Comparison of ENCODE assay signal across 8 mouse cellular contexts in genomic region chr2:32608141-32608777, GRCm38 (mm10). TPM values are rescaled to one million over a fixed set of nuclear protein-coding genes. Genes with fewer than 3 reads are reported as not detected.
DNase-seq lines count a peak whose midpoint lies in the region; ATAC-seq and TF ChIP-seq lines count a peak whose summit lies in the region.

No protein-coding gene starts in this region.

- WGBS in forebrain, embryonic 14.5 days: 11% methylated on average over 25 of the region's 25 CpGs
- WGBS in limb, embryonic 14.5 days: 5% methylated on average over 25 of the region's 25 CpGs
- 8% methylated on average over 25 of the region's 25 CpGs for WGBS in midbrain, embryonic 14.5 days
- WGBS in stomach, embryonic 15.5 days: 8% methylated on average over 25 of the region's 25 CpGs

- no peaks in the 10 kb centered on the region for H3K9me3 ChIP-seq in forebrain, embryonic 14.5 days (replicated peaks; ENCODE audit: control insufficient read depth, low read length)
- H3K9me3 ChIP-seq in limb, embryonic 14.5 days (ENCODE audit: control insufficient read depth, low read length): no peaks in the 10 kb centered on the region
- H3K9me3 ChIP-seq in midbrain, embryonic 14.5 days (ENCODE audit: control insufficient read depth, low read length): no peaks in the 10 kb centered on the region
- no peaks in the 10 kb centered on the region for H3K9me3 ChIP-seq in stomach, embryonic 15.5 days

- intact Hi-C loops in left cerebral cortex, postnatal 36 days (cut with DNase I): no loop called here

- peak; percentile 41 to 53 for DNase-seq in left cerebral cortex, postnatal 36 days (ENCODE audit: low spot score in 2 of 2)
- DNase-seq in left cerebral cortex, adult 11 months (ENCODE audit: low spot score): no peak
- peak; percentile 41 for DNase-seq in forebrain, embryonic 14.5 days (ENCODE audit: low spot score)
- peak; percentile 69 for DNase-seq in limb, embryonic 14.5 days (ENCODE audit: low spot score)
- DNase-seq in midbrain, embryonic 14.5 days: peak; percentile 39

- no peak for TF ChIP-seq POLR2A in limb, embryonic 14.5 days (IDR thresholded peaks at IDR 0.05; ENCODE audit: borderline replicate concordance, extremely low read depth, insufficient read depth, insufficient read length)

- H3K4me1 ChIP-seq in brown adipose tissue, adult 24 weeks (ENCODE audit: control insufficient read depth, insufficient read depth, insufficient read length, low read length): peaks cover 7% of the 10 kb centered on the region; the same call in 1 of the 2 replicates
- H3K4me1 ChIP-seq in forebrain, embryonic 14.5 days (ENCODE audit: control insufficient read depth, insufficient read depth, low read length): peaks cover 2% of the 10 kb centered on the region; the same call in 1 of the 2 replicates
- peaks cover 22% of the 10 kb centered on the region for H3K4me1 ChIP-seq in limb, embryonic 14.5 days (ENCODE audit: control insufficient read depth, insufficient read depth, low read length)
- peaks cover 5% of the 10 kb centered on the region; the same call in 1 of the 2 replicates for H3K4me1 ChIP-seq in midbrain, embryonic 14.5 days (ENCODE audit: control insufficient read depth, insufficient read depth, low read length)
- peaks cover 33% of the 10 kb centered on the region for H3K4me1 ChIP-seq in stomach, embryonic 15.5 days

- H3K27ac ChIP-seq in brown adipose tissue, adult 24 weeks (replicated peaks; ENCODE audit: low read depth, low read length): peak overlapping the region; percentile 93
- H3K27ac ChIP-seq in forebrain, embryonic 14.5 days (ENCODE audit: low read depth, low read length): no peak overlapping the region
- peak overlapping the region; percentile 53; the same call in 1 of the 2 replicates for H3K27ac ChIP-seq in limb, embryonic 14.5 days (replicated peaks; ENCODE audit: low read depth, low read length)
- no peak overlapping the region for H3K27ac ChIP-seq in midbrain, embryonic 14.5 days (replicated peaks; ENCODE audit: low read depth, low read length)
- H3K27ac ChIP-seq in stomach, embryonic 15.5 days: peak overlapping the region; percentile 46

- peak overlapping the region; percentile 92 for H3K4me3 ChIP-seq in brown adipose tissue, adult 24 weeks (ENCODE audit: insufficient read depth, low read depth, low read length)
- peak overlapping the region; percentile 72; the same call in 1 of the 2 replicates for H3K4me3 ChIP-seq in forebrain, embryonic 14.5 days (ENCODE audit: low read depth, low read length)
- H3K4me3 ChIP-seq in limb, embryonic 14.5 days (replicated peaks; ENCODE audit: low read length): peak overlapping the region; percentile 82
- no peak overlapping the region for H3K4me3 ChIP-seq in midbrain, embryonic 14.5 days (replicated peaks; ENCODE audit: low read depth, low read length)
- H3K4me3 ChIP-seq in stomach, embryonic 15.5 days (replicated peaks): peak overlapping the region; percentile 70

- H3K27me3 ChIP-seq in forebrain, embryonic 14.5 days (replicated peaks; ENCODE audit: control insufficient read depth, insufficient read depth, low read length): no peaks in the 10 kb centered on the region
- H3K27me3 ChIP-seq in limb, embryonic 14.5 days (ENCODE audit: control insufficient read depth, insufficient read depth, low read length): no peaks in the 10 kb centered on the region
- no peaks in the 10 kb centered on the region for H3K27me3 ChIP-seq in midbrain, embryonic 14.5 days (ENCODE audit: control insufficient read depth, insufficient read depth, low read length)
- H3K27me3 ChIP-seq in stomach, embryonic 15.5 days (replicated peaks): 0 out of 2 replicates have a peak, but pooled peaks cover 2% of the 10 kb centered on the region

- ATAC-seq in forebrain, embryonic 14.5 days: peak; percentile 22; the same call in 1 of the 2 replicates
- ATAC-seq in hematopoietic stem cell, adult 5-6 weeks (replicated peaks in 1 of 2; ENCODE audit: insufficient read depth in 1 of 2, low FRiP score in 2 of 2, low TSS enrichment in 1 of 2, low read depth in 1 of 2, poor library complexity in 2 of 2, severe bottlenecking in 2 of 2): peak; percentile 53 to 71
- ATAC-seq in limb, embryonic 14.5 days (ENCODE audit: low FRiP score, low read depth): peak; percentile 39
- ATAC-seq in midbrain, embryonic 14.5 days (ENCODE audit: low FRiP score, low TSS enrichment): peak; percentile 46; the same call in 1 of the 2 replicates
- ATAC-seq in stomach, embryonic 15.5 days (ENCODE audit: insufficient read depth, low FRiP score, low read depth): peak; percentile 50

- H3K4me2 ChIP-seq in forebrain, embryonic 14.5 days (ENCODE audit: low read length): peak overlapping the region; percentile 30
- H3K4me2 ChIP-seq in limb, embryonic 14.5 days (replicated peaks; ENCODE audit: low read depth, low read length, severe bottlenecking): peak overlapping the region; percentile 79
- peak overlapping the region; percentile 86 for H3K4me2 ChIP-seq in midbrain, embryonic 14.5 days (ENCODE audit: low read length)
- H3K4me2 ChIP-seq in stomach, embryonic 15.5 days: peak overlapping the region; percentile 91

- no peaks in the 10 kb centered on the region for H3K36me3 ChIP-seq in forebrain, embryonic 14.5 days (ENCODE audit: control insufficient read depth, insufficient read depth, low read length)
- peaks cover 8% of the 10 kb centered on the region for H3K36me3 ChIP-seq in limb, embryonic 14.5 days (ENCODE audit: control insufficient read depth, insufficient read depth, low read length)
- H3K36me3 ChIP-seq in midbrain, embryonic 14.5 days (ENCODE audit: control insufficient read depth, insufficient read depth, low read length): no peaks in the 10 kb centered on the region
- peaks cover 5% of the 10 kb centered on the region; the same call in 1 of the 2 replicates for H3K36me3 ChIP-seq in stomach, embryonic 15.5 days

- no peak overlapping the region; the same call in 1 of the 2 replicates for H3K9ac ChIP-seq in forebrain, embryonic 14.5 days (ENCODE audit: low read length)
- H3K9ac ChIP-seq in limb, embryonic 14.5 days (ENCODE audit: low read depth, low read length, severe bottlenecking): 0 out of 2 replicates have a peak overlapping the region, but pooled peaks have one; percentile 85
- no peak overlapping the region; the same call in 1 of the 2 replicates for H3K9ac ChIP-seq in midbrain, embryonic 14.5 days (replicated peaks; ENCODE audit: low read length)
- no peak overlapping the region for H3K9ac ChIP-seq in stomach, embryonic 15.5 days

RNA-seq across cellular contexts. Expression of gene St6galnac6, which starts 8.8 kb away (rescaled TPM):
- total RNA-seq in left cerebral cortex, postnatal 36 days (2021): 100 to 1,000 TPM; 121 to 135 TPM
- 79.5 and 87.3 TPM in 2 replicates for polyA plus RNA-seq in brown adipose tissue, adult 24 weeks (2012; ENCODE audit: insufficient read depth, insufficient read length, missing spikeins)
- 4.7 and 5.7 TPM in 2 replicates for polyA plus RNA-seq in forebrain, embryonic 14.5 days (2014; fragmentation: Nextera tagmentation; extraction: Ambion mirVana)
- 13.3 TPM in 2 replicates for total RNA-seq in hematopoietic stem cell, adult 5-6 weeks (2017)
- polyA plus RNA-seq in limb, embryonic 14.5 days (2012; rRNA removed): 39.2 and 52.9 TPM in 2 replicates
- 10.7 and 11.7 TPM in 2 replicates for polyA plus RNA-seq in limb, embryonic 14.5 days (2014; fragmentation: Nextera tagmentation; extraction: Ambion mirVana)
- polyA plus RNA-seq in midbrain, embryonic 14.5 days (2014; fragmentation: Nextera tagmentation; extraction: Ambion mirVana): 7.6 and 10.2 TPM in 2 replicates
- polyA plus RNA-seq in stomach, embryonic 15.5 days (2015; fragmentation: Nextera tagmentation; extraction: Ambion mirVana): 17.4 and 19.7 TPM in 2 replicates

RNA-seq across cellular contexts. Expression of gene Ak1, which starts 13.3 kb away (rescaled TPM):
- total RNA-seq in left cerebral cortex, postnatal 36 days (2021): 100 to 1,000 TPM; 152 to 173 TPM
- 87.5 and 109 TPM in 2 replicates for polyA plus RNA-seq in brown adipose tissue, adult 24 weeks (2012; ENCODE audit: insufficient read depth, insufficient read length, missing spikeins)
- polyA plus RNA-seq in forebrain, embryonic 14.5 days (2014; fragmentation: Nextera tagmentation; extraction: Ambion mirVana): 60.3 and 65.9 TPM in 2 replicates
- 13.1 and 15.8 TPM in 2 replicates for total RNA-seq in hematopoietic stem cell, adult 5-6 weeks (2017)
- polyA plus RNA-seq in limb, embryonic 14.5 days (2012; rRNA removed): 25.5 and 26.7 TPM in 2 replicates
- 44.1 and 56.2 TPM in 2 replicates for polyA plus RNA-seq in limb, embryonic 14.5 days (2014; fragmentation: Nextera tagmentation; extraction: Ambion mirVana)
- polyA plus RNA-seq in midbrain, embryonic 14.5 days (2014; fragmentation: Nextera tagmentation; extraction: Ambion mirVana): 69.2 and 76.2 TPM in 2 replicates
- 21.8 and 22.1 TPM in 2 replicates for polyA plus RNA-seq in stomach, embryonic 15.5 days (2015; fragmentation: Nextera tagmentation; extraction: Ambion mirVana)

RNA-seq across cellular contexts. Expression of gene St6galnac4, which starts 21.4 kb away (rescaled TPM):
- 10 to 100 TPM; 36.7 to 39.1 TPM for total RNA-seq in left cerebral cortex, postnatal 36 days (2021)
- 2.4 and 3.0 TPM in 2 replicates for polyA plus RNA-seq in brown adipose tissue, adult 24 weeks (2012; ENCODE audit: insufficient read depth, insufficient read length, missing spikeins)
- polyA plus RNA-seq in forebrain, embryonic 14.5 days (2014; fragmentation: Nextera tagmentation; extraction: Ambion mirVana): 18.7 and 21.4 TPM in 2 replicates
- total RNA-seq in hematopoietic stem cell, adult 5-6 weeks (2017): 17.5 and 26.0 TPM in 2 replicates
- 31.8 and 44.9 TPM in 2 replicates for polyA plus RNA-seq in limb, embryonic 14.5 days (2012; rRNA removed)
- polyA plus RNA-seq in limb, embryonic 14.5 days (2014; fragmentation: Nextera tagmentation; extraction: Ambion mirVana): 33.3 and 33.9 TPM in 2 replicates
- polyA plus RNA-seq in midbrain, embryonic 14.5 days (2014; fragmentation: Nextera tagmentation; extraction: Ambion mirVana): 20.1 and 24.8 TPM in 2 replicates
- polyA plus RNA-seq in stomach, embryonic 15.5 days (2015; fragmentation: Nextera tagmentation; extraction: Ambion mirVana): 18.3 and 20.3 TPM in 2 replicates

RNA-seq across cellular contexts. Expression of gene 9430097D07Rik, which starts 32.8 kb away (rescaled TPM):
- total RNA-seq in left cerebral cortex, postnatal 36 days (2021): 1 to 10 TPM; 1.1 to 1.4 TPM
- polyA plus RNA-seq in brown adipose tissue, adult 24 weeks (2012; ENCODE audit: insufficient read depth, insufficient read length, missing spikeins): not detected in 2 replicates
- 0.30 and 0.61 TPM in 2 replicates for polyA plus RNA-seq in forebrain, embryonic 14.5 days (2014; fragmentation: Nextera tagmentation; extraction: Ambion mirVana)
- total RNA-seq in hematopoietic stem cell, adult 5-6 weeks (2017): not detected in 2 replicates
- polyA plus RNA-seq in limb, embryonic 14.5 days (2012; rRNA removed): 0.09 TPM in 1 of 2 replicates, not detected in the other
- polyA plus RNA-seq in limb, embryonic 14.5 days (2014; fragmentation: Nextera tagmentation; extraction: Ambion mirVana): 0.17 TPM in 1 of 2 replicates, not detected in the other
- 0.29 and 1.3 TPM in 2 replicates for polyA plus RNA-seq in midbrain, embryonic 14.5 days (2014; fragmentation: Nextera tagmentation; extraction: Ambion mirVana)
- 0.09 and 0.12 TPM in 2 replicates for polyA plus RNA-seq in stomach, embryonic 15.5 days (2015; fragmentation: Nextera tagmentation; extraction: Ambion mirVana)

RNA-seq across cellular contexts. Expression of gene Pip5kl1, which starts 33.7 kb away (rescaled TPM):
- 10 to 100 TPM in 1 of 2 experiments, 1 to 10 TPM in 1; 9.2 to 11.7 TPM for total RNA-seq in left cerebral cortex, postnatal 36 days (2021)
- polyA plus RNA-seq in brown adipose tissue, adult 24 weeks (2012; ENCODE audit: insufficient read depth, insufficient read length, missing spikeins): not detected in 2 replicates
- polyA plus RNA-seq in forebrain, embryonic 14.5 days (2014; fragmentation: Nextera tagmentation; extraction: Ambion mirVana): 4.7 TPM in 2 replicates
- total RNA-seq in hematopoietic stem cell, adult 5-6 weeks (2017): not detected in 2 replicates
- polyA plus RNA-seq in limb, embryonic 14.5 days (2012; rRNA removed): 1.9 and 3.1 TPM in 2 replicates
- polyA plus RNA-seq in limb, embryonic 14.5 days (2014; fragmentation: Nextera tagmentation; extraction: Ambion mirVana): 0.43 and 1.3 TPM in 2 replicates
- 7.1 and 11.5 TPM in 2 replicates for polyA plus RNA-seq in midbrain, embryonic 14.5 days (2014; fragmentation: Nextera tagmentation; extraction: Ambion mirVana)
- 0.36 and 0.61 TPM in 2 replicates for polyA plus RNA-seq in stomach, embryonic 15.5 days (2015; fragmentation: Nextera tagmentation; extraction: Ambion mirVana)

Comparison
In these comparisons a context has a peak if more than half of its experiments do, and no peak if none do; other contexts are left out.
1. H3K27ac ChIP-seq: peak in brown adipose tissue, adult 24 weeks (single experiment), limb, embryonic 14.5 days (single experiment) and stomach, embryonic 15.5 days (single experiment); none in forebrain, embryonic 14.5 days (single experiment) and midbrain, embryonic 14.5 days (single experiment).
2. H3K4me2 ChIP-seq: peak in every context shown above with its lines; median percentile 91 in stomach, embryonic 15.5 days; 86 in midbrain, embryonic 14.5 days; 79 in limb, embryonic 14.5 days; 30 in forebrain, embryonic 14.5 days.
3. Peak in every context shown above with its lines, with median percentiles within 50 percentile points of each other: ATAC-seq.